In genomic region chr5:139543214-139543613, GRCm38 (mm10) we compare ENCODE assay signal across 10 mouse cellular contexts. TPM values are rescaled to one million over a fixed set of nuclear protein-coding genes. Genes with fewer than 3 reads are reported as not detected.
A peak's percentile ranks its signal among the peaks of the same experiment; 100 is the strongest.
DNase-seq lines count a peak whose midpoint lies in the region; ATAC-seq and TF ChIP-seq lines count a peak whose summit lies in the region.
"Had no signal": no experiment of that assay in that cellular context is flagged by ENCODE, and none has a peak within 500 bp of the region (broad histone marks: within the 10 kb centered on the region; RNA-seq: fewer than 3 reads in every experiment).

Gene Uncx, plus strand, starts transcription at chr5:139543494.

- DNase-seq in kidney, postnatal 25 days, result no peak
- peak; percentile 57 for DNase-seq in retina, embryonic 14.5 days (ENCODE audit: low spot score)
- no peak for DNase-seq in gastrocnemius, adult 8-10 months (ENCODE audit: low spot score in 2 of 2)
- no peak for DNase-seq in adrenal gland, postnatal 14 days
- no peak for DNase-seq in adrenal gland, adult (ENCODE audit: inconsistent age in 2 of 2, low spot score in 1 of 2)

- H3K4me3 ChIP-seq in kidney, embryonic 15.5 days (replicated peaks), result peak within 1 kb of the TSS; percentile 48
- peak within 1 kb of the TSS; percentile 23 for H3K4me3 ChIP-seq in embryonic facial prominence, embryonic 12.5 days
- peak within 1 kb of the TSS; percentile 16 for H3K4me3 ChIP-seq in intestine, postnatal 0 days (ENCODE audit: low read depth, low read length)

- H3K27me3 ChIP-seq in kidney, embryonic 15.5 days, result peaks cover 89% of the 10 kb centered on the region
- H3K27me3 ChIP-seq in embryonic facial prominence, embryonic 12.5 days, result peaks cover 86% of the 10 kb centered on the region
- H3K27me3 ChIP-seq in intestine, postnatal 0 days (replicated peaks; ENCODE audit: control insufficient read depth, insufficient read depth, low read length), result peaks cover 97% of the 10 kb centered on the region

- peak within 1 kb of the TSS; percentile 60 for H3K4me2 ChIP-seq in kidney, embryonic 15.5 days
- H3K4me2 ChIP-seq in embryonic facial prominence, embryonic 12.5 days (replicated peaks), result peak within 1 kb of the TSS; percentile 21; the same call in 1 of the 2 replicates
- peak within 1 kb of the TSS; percentile 44 for H3K4me2 ChIP-seq in intestine, postnatal 0 days (replicated peaks; ENCODE audit: low read depth)

- WGBS in kidney, embryonic 15.5 days, result under 1% methylated on average over 15 of the region's 15 CpGs
- under 1% methylated on average over 15 of the region's 15 CpGs for WGBS in embryonic facial prominence, embryonic 12.5 days
- WGBS in intestine, postnatal 0 days, result 1% methylated on average over 15 of the region's 15 CpGs

- H3K4me1 ChIP-seq in kidney, embryonic 15.5 days, result peaks cover 44% of the 10 kb centered on the region
- peaks cover 9% of the 10 kb centered on the region for H3K4me1 ChIP-seq in embryonic facial prominence, embryonic 12.5 days
- no peaks in the 10 kb centered on the region for H3K4me1 ChIP-seq in intestine, postnatal 0 days (replicated peaks; ENCODE audit: control insufficient read depth, insufficient read depth, low read length)

- H3K9me3 ChIP-seq in kidney, embryonic 15.5 days (replicated peaks), result no peaks in the 10 kb centered on the region
- no peaks in the 10 kb centered on the region for H3K9me3 ChIP-seq in embryonic facial prominence, embryonic 12.5 days
- H3K9me3 ChIP-seq in intestine, postnatal 0 days (ENCODE audit: control insufficient read depth), result no peaks in the 10 kb centered on the region

- H3K27ac ChIP-seq in kidney, embryonic 15.5 days, result peak within 1 kb of the TSS; percentile 89
- H3K27ac ChIP-seq in embryonic facial prominence, embryonic 12.5 days, result no peak within 1 kb of the TSS
- no peak within 1 kb of the TSS for H3K27ac ChIP-seq in intestine, postnatal 0 days (ENCODE audit: low read depth, low read length)

- ATAC-seq in kidney, embryonic 15.5 days (replicated peaks; ENCODE audit: low FRiP score), result no peak
- no peak for ATAC-seq in embryonic facial prominence, embryonic 12.5 days (ENCODE audit: insufficient number of reproducible peaks, insufficient read depth, low FRiP score, low TSS enrichment)
- no peak for ATAC-seq in intestine, postnatal 0 days

- H3K36me3 ChIP-seq in kidney, embryonic 15.5 days, result no peaks in the 10 kb centered on the region
- H3K36me3 ChIP-seq in embryonic facial prominence, embryonic 12.5 days, result no peaks in the 10 kb centered on the region
- no peaks in the 10 kb centered on the region for H3K36me3 ChIP-seq in intestine, postnatal 0 days (ENCODE audit: control insufficient read depth, insufficient read depth)

- H3K9ac ChIP-seq in kidney, embryonic 15.5 days, result peak within 1 kb of the TSS; percentile 57
- H3K9ac ChIP-seq in embryonic facial prominence, embryonic 12.5 days, result peak within 1 kb of the TSS; percentile 3; the same call in 1 of the 2 replicates
- no peak within 1 kb of the TSS for H3K9ac ChIP-seq in intestine, postnatal 0 days (ENCODE audit: low read depth, low read length)

- TF ChIP-seq CTCF in intestine, postnatal 0 days (IDR thresholded peaks at IDR 0.05; ENCODE audit: low read depth), result no peak

RNA-seq across cellular contexts. Expression of gene Uncx, which starts in this region (rescaled TPM):
- polyA plus RNA-seq in kidney, embryonic 15.5 days (2015; fragmentation: Nextera tagmentation; extraction: Ambion mirVana), result 90.8 and 96.1 TPM in 2 replicates
- polyA plus RNA-seq in embryonic facial prominence, embryonic 12.5 days (2016; fragmentation: Nextera tagmentation; extraction: Ambion mirVana), result 5.0 and 6.4 TPM in 2 replicates
- not detected in 2 replicates for polyA plus RNA-seq in intestine, postnatal 0 days (2015; fragmentation: Nextera tagmentation; extraction: Ambion mirVana)
- total RNA-seq in gastrocnemius, adult 8-10 months (2022), result not detected
- total RNA-seq in adrenal gland, postnatal 14 days (2021), result 0.15 TPM in 1 of 2 replicates, not detected in the other
- total RNA-seq: MEL had no signal
- polyA plus RNA-seq: cortical plate, adult 2 months had no signal

Comparison
In these comparisons a context has a peak if more than half of its experiments do, and no peak if none do; other contexts are left out.
1. RNA of gene Uncx (polyA plus RNA-seq): 90.8 to 96.1 TPM in kidney, embryonic 15.5 days; 5.0 to 6.4 TPM in embryonic facial prominence, embryonic 12.5 days and not detected in intestine, postnatal 0 days; every median in the first group is over 10 times any median in the second.
2. Peak in every context shown above with its lines, with median percentiles within 50 percentile points of each other: H3K4me2 ChIP-seq and H3K4me3 ChIP-seq.